Mouse (Mus musculus) brain, embryonic 18.5 days (tissue): ENCODE results near the gene Sypl2.
"Not testable (repeated sequence)": the region's sequence is repeated elsewhere in the genome, so short reads cannot be mapped to it uniquely, and the experiment has no call there.

Source experiments
- DNase-seq: peaks from one replicate; pipeline ENCODE4 v3.0.0-alpha.2; 2012; ENCODE audit warnings: low read depth, low spot score

The Sypl2 gene

DNA sequence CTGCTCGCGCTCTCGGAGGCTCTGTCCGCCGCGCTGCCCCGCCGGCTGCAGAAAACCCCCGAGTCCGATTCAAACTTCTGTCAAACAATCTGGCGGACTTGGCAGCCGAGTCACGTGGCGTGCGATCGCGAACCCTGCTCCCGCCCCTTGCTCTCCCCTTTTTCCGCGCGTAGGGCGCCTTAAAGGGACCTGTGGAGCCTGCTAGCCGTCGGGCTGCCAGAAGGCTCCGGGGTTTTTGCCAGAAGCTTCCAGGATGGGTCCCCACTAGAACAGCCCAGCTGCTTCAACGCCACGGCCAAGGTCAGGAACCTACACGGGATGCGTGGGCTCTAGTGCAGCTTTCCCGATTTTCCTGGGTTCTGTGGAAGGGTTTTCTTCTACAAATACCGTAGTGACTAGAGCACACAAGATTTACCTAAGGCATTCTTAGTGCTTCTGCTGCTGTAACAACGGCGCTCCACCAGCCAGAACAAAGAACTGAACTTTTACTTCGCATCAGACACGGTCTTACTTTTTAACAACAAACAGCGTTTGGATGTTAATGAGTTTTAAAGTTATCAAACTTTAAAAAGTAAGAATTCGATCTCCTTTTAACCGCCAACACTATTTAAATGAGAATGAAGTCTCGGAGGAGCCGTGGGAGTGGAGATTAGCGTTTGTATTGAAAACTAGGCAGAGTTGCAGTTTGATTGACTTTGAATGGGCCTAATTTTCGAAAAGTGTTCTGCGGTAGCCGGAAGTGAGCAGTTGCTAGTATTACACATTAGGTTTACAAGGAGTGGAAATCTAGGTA is at the start of gene Sypl2:
Gene Sypl2 (minus strand): TSS at position 91 of the 793 bp plus-strand sequence.
- DNase-seq, result no peak

DNA sequence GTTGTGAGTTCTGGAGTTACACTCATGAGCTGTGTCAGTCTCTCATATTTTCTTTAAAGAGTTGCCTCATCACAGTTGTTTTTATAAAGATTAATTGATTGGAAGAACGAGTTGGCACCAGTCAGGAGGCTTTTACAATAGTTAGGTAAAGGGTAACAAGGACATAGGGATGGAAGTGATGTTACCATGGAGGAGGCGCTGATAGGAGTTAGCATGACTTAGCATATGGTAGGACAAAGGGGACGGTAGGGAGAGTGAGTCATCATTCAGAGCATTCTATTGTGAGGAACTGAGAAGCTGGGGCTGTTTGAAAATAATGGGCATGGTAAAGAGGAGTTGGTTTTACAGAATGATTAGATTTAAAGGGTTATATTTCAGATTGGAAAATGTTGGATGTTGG is 32.9 kb upstream of the Sypl2 start:
- no peak for DNase-seq

DNA sequence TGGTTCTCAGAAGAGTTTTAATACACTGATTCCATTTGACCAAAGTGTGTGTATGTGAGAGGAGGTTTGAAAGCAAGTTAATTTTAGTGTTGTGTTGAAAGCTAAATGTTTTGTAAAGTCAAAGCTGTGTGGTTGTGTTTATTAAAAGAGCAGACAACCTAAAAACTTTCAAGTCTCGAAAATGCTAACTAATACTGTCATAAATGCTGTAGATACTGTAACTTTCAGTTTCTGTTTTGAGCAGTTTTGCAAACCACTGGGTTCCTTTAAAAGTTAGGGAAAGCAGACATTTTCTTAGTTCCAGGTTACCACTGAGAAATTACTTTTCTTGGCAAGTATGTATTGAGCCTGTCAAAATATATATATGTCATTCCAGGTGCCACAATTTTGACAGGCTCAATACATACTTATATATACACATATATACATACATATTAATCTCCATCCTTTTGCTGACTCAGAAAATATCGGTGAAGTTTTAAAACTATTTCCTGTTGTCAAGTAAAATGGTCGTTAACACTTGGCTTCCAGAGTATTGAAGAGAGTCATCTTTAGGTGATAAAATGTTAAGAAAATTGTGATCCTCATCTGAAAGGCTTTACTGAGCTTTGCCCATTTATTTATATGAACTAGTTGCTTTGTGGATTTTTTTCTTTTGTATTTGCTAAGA is 31.5 kb upstream of the Sypl2 start:
- DNase-seq, result no peak

DNA sequence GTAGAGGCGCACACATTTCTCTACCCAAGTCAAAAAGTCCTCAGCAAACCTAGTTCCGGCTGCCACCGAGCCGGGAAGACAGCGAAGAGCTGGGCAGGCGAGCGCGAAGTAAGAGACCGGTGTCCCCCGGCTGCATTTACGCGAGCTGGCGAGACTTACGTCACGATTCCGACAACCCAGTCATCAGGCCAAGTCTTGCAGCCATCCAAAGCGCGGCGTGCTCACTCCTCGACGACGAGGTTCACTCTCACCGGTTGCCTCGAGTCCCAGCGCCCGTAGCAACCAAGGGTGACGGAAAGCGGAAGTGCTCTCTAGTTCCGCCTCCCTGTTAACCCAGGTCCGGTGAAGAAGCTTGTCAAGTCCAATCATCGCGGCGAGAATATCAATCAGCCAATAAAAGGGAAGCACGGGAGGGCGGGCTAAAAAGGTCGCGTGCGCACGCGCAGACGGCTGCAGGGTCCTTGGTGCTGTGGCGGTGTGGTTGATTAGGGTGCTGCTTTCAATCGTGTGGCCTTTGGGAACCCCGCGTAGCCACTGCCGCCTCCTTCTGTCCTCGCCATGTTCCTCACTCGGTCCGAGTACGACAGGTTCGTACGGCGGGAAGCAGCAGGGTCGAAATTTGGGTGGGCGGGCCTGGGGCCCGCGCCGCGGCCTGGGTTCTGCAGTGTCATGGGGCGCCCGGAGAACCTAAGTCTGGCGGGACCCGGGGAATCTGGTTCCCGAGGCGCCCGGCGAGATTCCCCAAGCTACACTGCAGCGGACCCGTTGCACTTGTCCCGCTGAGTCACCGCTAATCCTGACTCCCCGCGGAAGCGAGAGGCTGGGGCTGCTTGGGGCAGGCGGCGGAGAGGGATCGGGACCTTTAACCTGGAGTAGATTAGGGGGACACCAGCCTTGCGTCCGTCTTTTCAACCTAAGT is 30.5 kb upstream of the Sypl2 start, which contains the start of gene Psma5:
Gene Psma5 (plus strand): TSS at position 208 of the 919 bp plus-strand sequence.
- DNase-seq, result peak; percentile 96

DNA sequence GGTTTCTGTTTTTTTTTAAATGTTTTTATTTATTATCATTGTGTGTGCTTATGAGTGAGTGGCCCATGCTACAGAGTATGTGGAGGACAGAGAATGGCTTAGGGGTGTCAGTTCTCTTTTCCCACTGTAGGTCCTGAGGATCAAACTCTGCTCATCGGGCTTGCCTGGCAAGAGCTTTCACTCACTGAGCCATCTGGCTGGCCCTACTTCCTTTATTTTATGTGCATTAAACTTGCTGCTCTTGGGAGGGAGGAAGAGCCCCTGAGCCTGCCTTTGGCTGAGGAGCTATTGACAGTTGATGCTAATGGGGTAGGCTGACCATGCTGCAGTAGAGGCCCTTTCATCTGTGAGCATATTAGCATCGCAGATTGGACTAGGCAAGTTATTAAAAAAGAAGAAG is 20.4 kb upstream of the Sypl2 start:
- DNase-seq, result no peak

DNA sequence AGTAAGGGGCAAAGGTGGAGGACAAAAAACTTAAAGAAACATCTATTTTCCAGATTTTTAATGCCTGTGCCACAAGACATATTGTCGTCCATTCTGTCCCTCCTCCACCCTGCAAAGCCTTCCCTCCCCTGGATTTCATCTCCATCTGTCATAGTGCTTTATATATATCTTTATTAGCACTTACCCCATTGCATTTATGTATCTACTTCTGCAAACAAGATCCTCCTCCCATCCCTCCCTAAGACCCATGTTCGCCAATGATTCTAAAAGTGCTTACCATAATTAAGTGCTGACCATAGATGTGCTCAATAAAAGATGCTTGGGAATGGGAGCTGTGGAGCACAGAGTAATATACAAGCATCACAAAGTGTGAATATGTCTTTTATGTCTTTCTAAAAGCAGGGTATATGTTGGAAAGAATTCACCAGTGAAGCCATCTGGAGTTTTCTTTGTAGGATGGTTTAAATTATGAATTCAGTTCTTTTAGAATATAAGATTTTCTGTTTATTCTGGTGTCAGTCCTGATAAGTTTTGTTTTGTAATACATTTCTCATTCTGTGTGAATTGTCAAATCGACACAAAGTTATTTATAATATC is 14.9 kb upstream of the Sypl2 start:
- no peak for DNase-seq

DNA sequence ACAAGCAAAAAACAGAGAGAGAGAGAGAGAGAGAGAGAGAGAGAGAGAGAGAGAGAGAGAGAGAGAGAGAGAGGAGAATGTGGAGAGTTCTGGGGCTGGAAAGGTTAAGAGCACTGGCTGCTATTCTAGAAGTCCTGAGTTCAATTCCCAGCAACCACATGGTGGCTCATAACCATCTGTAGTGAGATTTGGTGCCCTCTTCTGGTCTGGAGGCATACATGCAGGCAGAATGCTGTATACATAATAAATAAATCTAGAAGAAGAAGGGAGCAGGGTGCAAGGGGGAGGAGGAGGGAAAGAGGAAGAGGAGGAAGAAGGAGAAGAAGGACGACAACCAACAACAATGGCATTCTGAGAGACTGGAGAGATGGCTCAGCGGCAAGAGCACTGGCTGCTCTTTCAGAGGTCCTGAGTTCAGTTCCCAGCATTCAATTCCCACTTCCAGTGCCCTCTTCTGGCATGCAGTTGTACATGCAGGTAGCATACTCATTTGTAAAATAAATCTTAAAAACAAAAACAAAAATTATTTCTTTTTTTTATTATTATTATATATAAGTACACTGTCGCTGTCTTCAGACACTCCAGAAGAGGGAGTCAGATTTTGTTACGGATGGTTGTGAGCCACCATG is 11.1 kb upstream of the Sypl2 start:
- not testable (repeated sequence) for DNase-seq

DNA sequence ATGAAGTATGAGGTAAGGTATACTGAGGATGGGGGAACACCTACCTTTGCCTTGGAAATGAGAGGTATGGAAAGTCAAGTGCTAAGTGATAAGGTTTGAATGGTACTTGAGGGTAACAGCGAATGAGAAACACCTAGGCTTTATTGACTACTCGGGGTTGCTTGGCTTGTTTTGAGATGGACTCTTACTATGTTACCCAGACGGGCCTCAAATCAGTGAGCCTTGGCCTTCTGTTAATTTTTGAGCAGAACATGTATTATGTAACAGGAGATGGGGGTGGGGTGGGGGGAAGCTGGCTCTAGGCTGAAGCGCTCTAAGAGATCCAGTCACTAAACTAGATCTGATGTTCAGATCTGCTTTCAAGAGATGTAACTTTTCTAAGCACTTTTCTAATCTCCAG is 5.2 kb upstream of the Sypl2 start:
- no peak for DNase-seq

DNA sequence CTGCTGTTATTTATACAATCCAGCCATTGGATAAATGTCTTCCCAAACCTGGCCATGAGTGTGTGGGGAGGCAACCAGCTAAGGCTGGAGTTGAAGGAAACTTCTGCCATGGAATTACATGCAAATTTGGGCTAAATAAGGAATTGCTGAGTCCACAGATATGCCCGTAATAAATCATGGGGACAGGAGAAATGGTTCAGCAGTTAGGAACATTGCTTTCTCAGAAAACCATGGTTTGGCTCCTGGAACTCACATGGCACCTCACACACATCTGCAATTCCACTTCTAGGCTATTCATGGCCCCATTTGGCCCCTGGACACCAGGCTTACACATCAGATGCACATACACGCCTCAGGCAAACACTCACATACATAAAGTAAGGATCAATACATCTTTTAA is 1.1 kb upstream of the Sypl2 start:
- DNase-seq, result no peak

DNA sequence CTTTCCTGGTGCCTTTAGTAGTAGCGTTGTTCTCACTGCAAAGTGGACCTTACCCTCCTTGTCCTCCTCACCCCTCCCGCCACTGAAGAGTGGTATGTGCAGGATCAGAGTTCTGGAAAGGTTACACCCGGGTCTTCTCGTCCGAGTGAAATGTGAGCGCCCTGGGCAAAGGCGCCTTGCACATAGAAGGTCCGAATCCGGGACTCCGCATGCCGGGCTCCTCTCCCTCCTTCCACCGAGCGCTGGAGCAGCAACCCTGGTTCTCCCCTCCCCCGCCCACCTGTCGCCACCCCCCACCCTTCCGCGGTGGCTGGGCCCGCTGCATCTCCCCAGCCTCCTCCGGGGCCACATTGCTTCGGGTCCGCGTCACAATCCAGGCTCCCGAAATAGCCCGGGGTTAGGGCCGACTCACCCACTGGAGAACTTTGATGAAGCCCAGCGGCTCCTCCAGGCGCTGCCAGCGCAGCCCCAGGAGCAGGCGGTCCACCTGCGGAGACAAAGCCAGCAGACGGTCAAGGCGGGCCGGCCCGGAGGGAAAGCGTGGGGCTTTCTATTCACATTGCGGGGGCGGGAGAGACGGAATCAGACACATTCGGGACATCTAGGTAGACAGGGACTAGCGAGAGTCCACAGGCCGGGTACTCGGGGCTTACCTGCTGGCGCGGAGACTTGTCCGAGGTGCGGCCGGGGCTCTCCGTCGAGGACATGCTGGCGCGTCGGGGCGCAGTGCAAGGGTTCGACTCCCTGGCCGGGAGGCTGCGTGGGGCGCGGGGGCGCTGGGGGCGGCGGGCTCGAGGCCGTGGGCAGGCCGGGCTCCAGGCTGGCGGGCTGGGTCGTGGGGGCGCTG is 514 bp downstream of the Sypl2 start:
- no peak for DNase-seq

DNA sequence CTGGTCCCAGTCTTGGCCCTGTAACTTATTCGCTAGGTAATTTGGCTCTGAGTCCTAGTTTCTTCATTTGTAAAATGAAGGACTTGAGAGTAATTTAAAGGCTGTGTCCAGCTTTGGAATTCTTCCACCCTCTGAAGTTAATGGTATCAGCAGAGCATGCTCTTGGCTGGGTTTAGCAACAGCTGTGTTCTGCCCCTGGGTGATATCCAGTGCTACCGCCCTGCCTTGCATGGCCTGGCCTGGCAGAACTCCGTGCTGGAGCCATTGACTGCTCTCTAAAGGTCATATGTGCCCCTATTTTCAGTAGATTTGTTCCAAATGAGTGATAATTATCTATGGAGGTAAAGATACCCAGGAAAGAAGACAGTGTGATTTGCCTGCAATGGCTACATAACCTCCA is 5.8 kb downstream of the Sypl2 start:
- no peak for DNase-seq

DNA sequence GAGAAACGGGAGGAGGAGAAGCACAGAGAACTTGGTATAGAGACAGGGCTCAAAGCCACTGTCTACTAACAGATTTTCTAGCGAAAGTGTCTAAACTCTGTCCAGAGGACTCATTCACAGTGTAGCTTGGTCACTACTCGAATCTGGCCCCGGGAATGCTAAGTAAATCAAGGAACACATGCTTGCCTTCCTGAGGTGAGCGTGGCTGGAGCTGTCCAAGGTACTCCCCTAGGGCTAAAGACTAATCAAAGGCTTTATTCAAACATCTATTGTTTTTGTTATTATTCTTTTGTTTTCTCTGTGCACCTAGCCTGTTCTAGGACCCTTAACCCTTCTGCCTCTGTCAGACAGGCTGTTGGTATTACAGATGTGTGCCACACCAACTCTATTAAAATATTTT is 11.7 kb downstream of the Sypl2 start:
- no peak for DNase-seq

DNA sequence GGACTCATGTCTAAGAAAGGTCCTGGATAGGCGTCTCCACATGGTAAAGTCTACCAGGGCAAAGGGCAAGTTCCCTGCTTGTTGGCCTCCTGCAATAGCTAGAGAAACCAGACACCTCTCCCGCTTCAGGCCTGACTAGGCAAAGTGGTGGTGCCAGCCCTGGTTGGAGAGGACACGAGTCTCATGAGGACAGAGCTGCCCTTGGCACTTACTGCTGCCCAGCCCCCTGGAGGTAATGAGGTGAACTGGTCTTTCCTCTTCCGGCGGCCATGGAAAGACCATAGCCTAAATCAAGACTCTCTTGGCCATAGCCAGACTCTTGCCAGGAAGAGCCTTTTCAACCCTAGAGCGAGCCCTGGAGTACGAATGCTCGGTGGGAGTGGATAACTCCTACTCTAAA is 14.0 kb downstream of the Sypl2 start:
- DNase-seq, result no peak

DNA sequence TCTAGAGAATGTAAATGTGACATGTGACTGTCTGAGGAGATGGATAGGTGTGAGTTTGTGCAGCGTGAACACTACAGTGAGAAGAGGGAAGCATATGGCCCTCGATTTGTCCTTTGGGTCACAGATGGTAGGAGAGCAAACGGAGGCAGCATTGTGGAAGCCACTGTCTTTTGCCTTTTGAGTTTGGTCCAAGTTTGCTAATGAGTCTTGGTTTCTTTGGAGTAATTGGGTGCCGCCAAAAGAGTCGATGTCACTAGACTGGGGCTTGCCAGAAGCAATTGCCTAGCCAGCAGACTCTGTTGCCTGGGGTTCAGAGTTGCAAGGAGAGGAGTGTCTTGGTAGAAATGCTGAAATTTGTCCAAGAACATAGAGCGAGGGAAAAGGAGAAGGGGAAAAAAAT is 14.6 kb downstream of the Sypl2 start:
- DNase-seq, result peak; percentile 49

DNA sequence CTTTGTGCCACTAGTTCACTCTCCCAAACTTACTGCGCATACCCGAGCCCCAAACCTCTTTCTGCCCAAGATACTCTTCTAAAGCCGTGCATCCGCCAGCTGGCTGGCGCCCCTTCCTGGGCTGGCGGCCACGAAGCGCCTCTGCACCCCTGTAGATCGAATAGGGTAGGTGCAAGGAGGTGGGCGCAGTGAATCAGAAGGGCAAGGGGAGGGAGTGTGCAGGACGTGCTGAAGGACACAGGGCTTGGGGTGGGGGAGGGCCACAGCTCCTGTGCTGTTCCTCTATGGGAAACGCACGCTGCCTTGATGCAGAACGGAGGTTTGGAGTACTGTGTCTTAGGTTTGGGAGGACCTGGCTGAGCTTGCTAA is 15.7 kb downstream of the Sypl2 start, which contains the start of gene Atxn7l2:
Gene Atxn7l2 (minus strand): TSS at position 164 of the 369 bp plus-strand sequence.
- no peak for DNase-seq

DNA sequence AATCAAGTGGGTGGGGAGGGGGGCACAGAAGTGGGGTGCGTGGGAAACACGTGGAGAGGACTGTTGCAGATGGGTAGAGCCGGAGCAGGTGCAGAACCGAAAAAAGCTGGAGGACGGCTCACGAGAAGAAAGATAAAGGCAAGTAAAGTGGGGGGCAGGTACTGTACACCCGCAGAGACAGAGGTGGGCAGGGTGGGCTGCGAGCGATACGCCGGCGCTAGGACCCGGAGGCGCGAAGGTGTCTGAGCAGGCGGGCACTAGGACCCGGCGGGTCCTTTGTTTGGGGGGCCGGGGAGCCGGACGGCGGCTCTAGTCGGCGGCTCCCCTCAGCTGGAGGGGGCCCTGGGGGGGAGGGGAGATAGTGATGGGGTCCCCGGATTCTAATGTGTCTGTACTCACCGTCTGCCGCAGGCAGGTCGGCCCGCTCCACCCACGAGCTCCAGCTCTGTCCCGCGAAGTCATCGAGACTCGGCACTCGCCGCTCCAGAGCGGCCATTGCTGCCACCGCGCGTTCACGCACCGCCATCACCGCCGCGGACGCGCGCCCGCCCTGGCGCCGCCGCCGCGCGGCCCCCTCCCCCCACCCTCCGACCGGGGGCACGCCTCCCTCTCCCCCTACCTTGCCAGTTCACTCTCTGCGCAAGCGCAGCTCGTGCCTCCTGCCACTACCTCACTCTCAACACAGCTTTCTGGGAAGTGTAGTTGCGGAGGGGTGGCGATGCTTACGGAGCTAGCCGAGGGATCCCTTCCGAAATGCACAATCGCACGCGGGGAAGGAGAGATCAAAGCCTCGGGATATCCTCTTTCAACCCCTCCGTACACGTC is 16.3 kb downstream of the Sypl2 start:
- peak; percentile 96 for DNase-seq

DNA sequence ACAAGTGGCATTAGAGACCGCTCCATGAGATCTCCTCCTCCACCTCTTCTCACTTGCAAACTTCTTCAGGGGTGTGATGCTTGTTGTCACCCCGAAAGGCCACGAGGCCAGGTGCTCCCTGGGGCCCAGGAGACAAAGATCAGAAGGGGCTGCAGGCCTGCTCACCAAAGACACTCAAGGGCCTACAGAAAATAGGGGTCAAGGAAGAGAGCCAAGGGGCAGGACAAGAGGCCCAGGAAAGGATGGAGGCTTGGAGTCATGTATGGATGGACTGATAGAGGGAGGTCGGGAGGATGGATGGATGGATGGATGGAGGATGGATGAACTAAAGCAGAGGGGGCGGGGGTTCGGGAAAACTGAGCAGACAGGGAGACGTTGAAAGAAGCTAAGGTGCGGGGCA is 16.9 kb downstream of the Sypl2 start:
- no peak for DNase-seq

DNA sequence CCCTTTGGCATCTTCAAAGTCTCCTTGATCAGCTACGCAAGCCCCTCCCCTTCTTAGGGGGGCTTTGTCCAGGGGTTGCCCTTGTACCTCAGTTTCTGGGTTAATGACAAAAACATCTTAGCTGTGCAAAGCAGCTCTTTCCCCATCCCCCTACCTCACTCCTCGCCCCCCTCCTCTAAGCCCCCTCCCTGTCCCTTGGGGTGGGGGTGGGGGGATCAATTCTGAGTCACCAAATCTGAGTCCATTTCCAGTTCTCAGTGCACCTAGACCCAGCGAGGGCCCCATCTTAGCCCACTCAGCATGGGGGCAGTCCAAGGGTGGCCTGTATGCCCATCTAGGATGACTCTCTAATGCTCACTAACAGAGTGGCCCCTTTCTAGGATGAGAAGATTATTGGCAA is 17.4 kb downstream of the Sypl2 start:
- DNase-seq, result no peak

DNA sequence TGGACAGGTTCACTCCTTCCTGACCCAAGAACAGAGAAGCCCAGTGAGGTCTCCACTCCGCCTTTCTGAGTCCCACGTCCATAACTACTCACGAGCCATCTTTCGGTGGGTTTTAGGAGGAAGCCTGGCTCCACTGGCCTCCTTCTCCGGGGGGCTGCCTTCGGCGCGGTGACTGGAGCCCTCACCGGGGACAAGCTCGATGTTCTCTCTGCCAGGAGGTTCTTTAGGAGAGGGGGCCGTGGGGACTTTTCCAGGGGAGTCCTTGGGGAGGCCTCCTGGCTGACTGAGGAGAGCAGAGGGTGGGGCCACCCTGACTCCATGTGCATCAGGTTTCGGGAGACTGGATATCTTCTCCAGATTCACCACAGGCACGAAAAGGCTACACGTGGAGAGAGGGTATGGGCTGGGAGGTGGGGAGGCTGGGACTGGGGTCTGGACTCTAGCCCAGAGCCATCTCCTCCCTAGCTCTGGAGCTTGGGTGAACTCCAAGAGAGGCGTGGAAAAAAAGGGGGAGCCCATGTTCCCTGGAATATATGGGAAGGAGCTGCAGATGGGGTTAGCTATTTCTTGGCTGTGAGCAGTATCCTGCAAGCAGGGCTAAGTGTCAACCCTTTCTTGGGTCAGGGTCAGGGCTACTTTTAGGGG is 19.6 kb downstream of the Sypl2 start:
- DNase-seq, result no peak
